Mouse (Mus musculus) liver, adult 2 months (tissue): ENCODE results near the gene Dusp16. TPM values are rescaled to one million over a fixed set of nuclear protein-coding genes. Genes with fewer than 3 reads are reported as not detected.

Source experiments
- DNase-seq: peaks from one replicate; pipeline ENCODE4 v3.0.0-alpha.2; 2011; ENCODE audit warnings: low read depth, low spot score; ENCODE audit errors: extremely low read depth
- H3K27ac ChIP-seq: fragments of 200-500 bp; replicated peaks from 2 replicates; pipeline ENCODE4 v1.5.1; 2012; ENCODE audit warnings: low read depth, mild to moderate bottlenecking, control low read depth, inconsistent platforms, low read length; ENCODE audit not compliant: insufficient read depth
- H3K27me3 ChIP-seq: fragments of 200-500 bp; 2 replicates; pipeline ENCODE4 v1.6.1; 2012; ENCODE audit warnings: mild to moderate bottlenecking, moderate library complexity, low read length, inconsistent platforms; ENCODE audit not compliant: control insufficient read depth, insufficient read depth
- H3K36me3 ChIP-seq: fragments of 200-500 bp; 2 replicates; pipeline ENCODE4 v1.6.1; 2012; ENCODE audit warnings: low read length, inconsistent platforms; ENCODE audit not compliant: control insufficient read depth, insufficient read depth
- H3K4me1 ChIP-seq: fragments of 200-500 bp; 2 replicates; pipeline ENCODE4 v1.6.1; 2011; ENCODE audit warnings: low read length; ENCODE audit not compliant: control insufficient read depth, insufficient read depth
- H3K4me3 ChIP-seq: fragments of 200-500 bp; 2 replicates; pipeline ENCODE4 v1.5.1; 2011; ENCODE audit warnings: low read depth, mild to moderate bottlenecking, control low read depth, low read length, moderate library complexity; ENCODE audit not compliant: insufficient read depth
- H3K79me2 ChIP-seq: fragments of 200-500 bp; 2 replicates; pipeline ENCODE4 v1.6.1; 2012; ENCODE audit warnings: inconsistent platforms, mild to moderate bottlenecking, low read length, moderate library complexity; ENCODE audit not compliant: control insufficient read depth, insufficient read depth
- H3K9ac ChIP-seq: fragments of 200-500 bp; 2 replicates; pipeline ENCODE4 v1.6.1; 2012; ENCODE audit warnings: low read depth, mild to moderate bottlenecking, control low read depth, inconsistent platforms, low read length
- CTCF ChIP-seq: fragments of 200-500 bp; IDR thresholded peaks from 2 replicates; pipeline ENCODE4 v1.5.1; 2011; ENCODE audit warnings: low read depth, low read length, control low read depth
- POLR2A ChIP-seq: fragments of 200-500 bp; IDR thresholded peaks from 2 replicates; pipeline ENCODE4 v1.6.1; 2011; ENCODE audit warnings: low read length, control low read depth; ENCODE audit not compliant: insufficient read depth; ENCODE audit errors: extremely low read depth
- WGBS: fragments of 180-500 bp; shearing (Covaris S2); methylation state at CpG from one replicate; pipeline ENCODE4 v1.1.7; 2018; 5-methylcytosine and 5-hydroxymethylcytosine counted together
- polyA plus RNA-seq: library from polyadenylated mRNA; depleted of rRNA; stranded (reverse); fragments of >200 nt; gene quantifications from 2 replicates; pipeline ENCODE4 v1.2.3, GENCODE M21; 2012
- total RNA-seq: library from RNA; depleted of rRNA; stranded (reverse); fragments of >200 nt; gene quantifications from 2 replicates; pipeline ENCODE4 v1.2.3, GENCODE M21; 2014

Dusp16 gene
- total and polyA plus RNA-seq, 2 experiments = 19.7 to 20.0 TPM

DNA sequence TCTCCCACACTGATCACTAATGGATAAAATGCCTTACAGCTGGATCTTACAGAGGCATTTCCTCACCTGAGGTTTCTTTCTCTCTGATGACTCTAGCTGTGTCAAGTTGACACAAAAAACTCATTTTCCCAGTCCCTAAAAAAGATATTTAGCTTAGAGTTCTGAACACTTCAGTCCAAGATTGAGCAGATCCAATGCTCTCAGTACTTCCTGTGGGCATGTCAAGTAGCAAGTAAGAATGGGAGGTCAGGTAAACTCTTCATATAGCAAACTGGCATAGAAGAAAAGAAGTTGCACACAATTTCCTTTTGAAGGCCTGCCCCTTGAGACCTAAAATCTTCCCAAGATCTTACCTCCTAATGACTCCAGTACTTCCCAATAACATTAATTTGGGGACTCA is 22.1 kb downstream of the Dusp16 start:
- no peak for TF ChIP-seq CTCF
- no peak for TF ChIP-seq POLR2A
- Histone ChIP-seq H3K4me3 (no peak overlapping the region), H3K36me3 (no peaks in the 10 kb centered on the region), H3K4me1 (peaks cover 11% of the 10 kb centered on the region), H3K27me3 (no peaks in the 10 kb centered on the region), H3K9ac (no peak overlapping the region), H3K79me2 (peaks cover 30% of the 10 kb centered on the region; the same call in 1 of the 2 replicates), H3K27ac (no peak overlapping the region)
- DNase-seq = no peak

GRCm38 (mm10) chr6:134764441-134765061 is 27.9 kb downstream of the Dusp16 start:
- H3K27ac ChIP-seq = peak overlapping the region; percentile 67
- no peak; the same call in 1 of the 2 replicates for TF ChIP-seq CTCF
- TF ChIP-seq POLR2A = no peak
- peaks cover 25% of the 10 kb centered on the region; the same call in 1 of the 2 replicates for H3K79me2 ChIP-seq
- H3K4me3 ChIP-seq = no peak overlapping the region
- 26% methylated on average over 5 of the region's 5 CpGs for WGBS
- peak; percentile 99 for DNase-seq
- H3K4me1 ChIP-seq = peaks cover 20% of the 10 kb centered on the region
- H3K9ac ChIP-seq = peak overlapping the region; percentile 7; the same call in 1 of the 2 replicates
- peaks cover 5% of the 10 kb centered on the region; the same call in 1 of the 2 replicates for H3K36me3 ChIP-seq
- H3K27me3 ChIP-seq = no peaks in the 10 kb centered on the region

DNA sequence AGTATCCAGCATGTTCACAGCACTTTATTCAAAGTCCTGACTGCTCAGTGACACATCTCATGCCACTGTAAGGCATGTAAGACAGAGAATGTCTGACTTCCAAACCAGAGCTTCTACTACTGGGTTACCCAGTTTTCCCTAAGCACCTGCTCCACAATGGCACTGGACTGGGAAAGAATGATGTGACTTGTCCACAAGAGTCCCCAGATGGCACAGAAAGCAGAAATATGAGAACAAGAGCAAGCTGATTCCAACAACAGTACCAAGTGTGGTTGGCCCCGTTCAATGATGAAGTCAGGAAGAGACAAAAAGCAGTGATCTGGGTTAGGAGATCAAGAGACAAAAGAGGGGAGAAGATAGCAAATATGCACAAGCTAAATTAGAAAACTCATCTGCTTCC is 29.0 kb downstream of the Dusp16 start:
- TF ChIP-seq POLR2A (no peak), CTCF (no peak)
- 53% methylated on average over 1 of the region's 1 CpGs for WGBS

GRCm38 (mm10) chr6:134761808-134762207 is 30.6 kb downstream of the Dusp16 start:
- Histone ChIP-seq H3K4me3 (no peak overlapping the region), H3K4me1 (peaks cover 13% of the 10 kb centered on the region), H3K27me3 (no peaks in the 10 kb centered on the region), H3K79me2 (peaks cover 18% of the 10 kb centered on the region; the same call in 1 of the 2 replicates), H3K9ac (no peak overlapping the region), H3K27ac (no peak overlapping the region), H3K36me3 (peaks cover 10% of the 10 kb centered on the region; the same call in 1 of the 2 replicates)
- WGBS = 92% methylated on average over 2 of the region's 2 CpGs
- TF ChIP-seq POLR2A (no peak), CTCF (no peak)
- DNase-seq = no peak

More for the DNA sequence above, 29.0 kb downstream of the Dusp16 start:
- DNase-seq = no peak
- Histone ChIP-seq H3K27me3 (no peaks in the 10 kb centered on the region), H3K27ac (peak overlapping the region; percentile 4; the same call in 1 of the 2 replicates), H3K79me2 (peaks cover 25% of the 10 kb centered on the region; the same call in 1 of the 2 replicates), H3K36me3 (peaks cover 7% of the 10 kb centered on the region; the same call in 1 of the 2 replicates), H3K4me1 (peaks cover 18% of the 10 kb centered on the region), H3K9ac (no peak overlapping the region), H3K4me3 (no peak overlapping the region)

GRCm38 (mm10) chr6:134760926-134761544 is 31.4 kb downstream of the Dusp16 start:
- no peaks in the 10 kb centered on the region for H3K27me3 ChIP-seq
- no peak overlapping the region for H3K9ac ChIP-seq
- peaks cover 10% of the 10 kb centered on the region; the same call in 1 of the 2 replicates for H3K36me3 ChIP-seq
- DNase-seq = no peak
- H3K79me2 ChIP-seq = peaks cover 17% of the 10 kb centered on the region; the same call in 1 of the 2 replicates
- no peak overlapping the region for H3K4me3 ChIP-seq
- 95% methylated on average over 5 of the region's 5 CpGs for whole genome bisulfite sequencing
- TF ChIP-seq POLR2A (no peak), CTCF (no peak)
- H3K4me1 ChIP-seq = peaks cover 13% of the 10 kb centered on the region
- no peak overlapping the region for H3K27ac ChIP-seq
